40 mouse cellular contexts compared by ENCODE assay signal in the genomic region with DNA sequence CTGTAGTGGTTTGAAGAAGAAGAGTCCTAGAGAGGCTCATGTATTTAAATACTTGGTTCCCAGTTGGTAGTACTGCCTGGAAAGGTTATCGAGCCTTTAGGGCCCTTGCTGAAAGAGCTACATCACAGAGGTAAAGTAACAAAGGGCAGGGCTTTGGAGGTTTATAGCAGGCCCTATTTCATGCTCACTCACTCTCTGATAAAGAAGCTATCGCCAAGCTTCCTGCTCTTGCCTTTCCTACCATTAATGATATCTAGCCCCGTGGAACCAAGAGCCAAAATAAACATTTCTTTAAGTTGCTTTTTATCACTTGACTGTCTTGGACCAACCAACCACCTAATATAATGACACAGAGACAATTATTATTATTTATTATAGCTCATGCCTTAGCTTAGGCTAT. TPM values are rescaled to one million over a fixed set of nuclear protein-coding genes. Genes with fewer than 3 reads are reported as not detected.
"Had no signal": no experiment of that assay in that cellular context is flagged by ENCODE, and none has a peak within 500 bp of the region (broad histone marks: within the 10 kb centered on the region; RNA-seq: fewer than 3 reads in every experiment).

No protein-coding gene starts in this region.

- H3K9ac ChIP-seq: hindbrain, embryonic 12.5 days; hindbrain, embryonic 15.5 days; limb, embryonic 13.5 days; limb, embryonic 15.5 days; liver, embryonic 12.5 days; liver, embryonic 14.5 days had no signal

- H3K27ac ChIP-seq: gastrocnemius, adult 2 months; hindbrain, embryonic 10.5 days; hindbrain, embryonic 12.5 days; hindbrain, embryonic 15.5 days; hindbrain, postnatal 0 days; limb, embryonic 13.5 days; limb, embryonic 15.5 days; liver, embryonic 14.5 days had no signal

- H3K9me3 ChIP-seq: hindbrain, embryonic 12.5 days; hindbrain, embryonic 15.5 days; limb, embryonic 15.5 days had no signal

- ATAC-seq: hindbrain, postnatal 0 days; liver, embryonic 12.5 days had no signal

- H3K36me3 ChIP-seq: hindbrain, embryonic 10.5 days; hindbrain, embryonic 12.5 days; hindbrain, embryonic 15.5 days; limb, embryonic 13.5 days; limb, embryonic 15.5 days; liver, embryonic 12.5 days had no signal

- H3K4me3 ChIP-seq: gastrocnemius, adult 2 months; hindbrain, embryonic 10.5 days; hindbrain, embryonic 12.5 days; hindbrain, embryonic 15.5 days; limb, embryonic 13.5 days; limb, embryonic 15.5 days; liver, embryonic 12.5 days had no signal

- H3K4me2 ChIP-seq: heart, embryonic 11.5 days; hindbrain, embryonic 12.5 days; hindbrain, embryonic 15.5 days; limb, embryonic 13.5 days; limb, embryonic 15.5 days; liver, embryonic 12.5 days had no signal

- H3K27me3 ChIP-seq: hindbrain, embryonic 12.5 days; hindbrain, embryonic 15.5 days; limb, embryonic 13.5 days; limb, embryonic 15.5 days; liver, embryonic 12.5 days had no signal

- DNase-seq: gastrocnemius, adult 2 months; gastrocnemius, postnatal 10 days; gastrocnemius, postnatal 25 days; heart, adult 18-20 months; heart, postnatal 4 days; kidney, adult 18-20 months; kidney, adult 8-10 months; kidney, postnatal 14 days; kidney, postnatal 36 days; layer of hippocampus, adult 9-11 months; layer of hippocampus, postnatal 36 days; left cerebral cortex, postnatal 4 days had no signal

- H3K4me1 ChIP-seq: hindbrain, embryonic 10.5 days; hindbrain, embryonic 12.5 days; hindbrain, embryonic 15.5 days; liver, embryonic 12.5 days had no signal

RNA-seq across cellular contexts. Expression of a gene that starts 15.8 kb away (rescaled TPM):
- total RNA-seq: gastrocnemius, adult 2 months; gastrocnemius, postnatal 10 days; gastrocnemius, postnatal 25 days; gastrocnemius, postnatal 4 days; granulocyte monocyte progenitor cell, adult 5-6 weeks; heart, adult 18-20 months; heart, postnatal 25 days; layer of hippocampus, postnatal 36 days; left cerebral cortex, adult 18-20 months; left cerebral cortex, adult 8-10 months; left cerebral cortex, postnatal 10 days; left cerebral cortex, postnatal 25 days; liver, adult 2 months had no signal
- polyA plus RNA-seq: heart, embryonic 11.5 days; heart, embryonic 14.5 days; hindbrain, embryonic 10.5 days; hindbrain, embryonic 12.5 days; hindbrain, embryonic 15.5 days; hindbrain, postnatal 0 days; intestine, embryonic 14.5 days; kidney, embryonic 14.5 days; kidney, embryonic 16.5 days; large intestine, adult 2 months; limb, embryonic 11.5 days; limb, embryonic 13.5 days; limb, embryonic 15.5 days; liver, adult 2 months; liver, embryonic 12.5 days; liver, embryonic 14.5 days; liver, embryonic 16.5 days had no signal

RNA-seq across cellular contexts. Expression of a gene that starts 38.3 kb away (rescaled TPM):
- total RNA-seq: gastrocnemius, adult 2 months; gastrocnemius, postnatal 10 days; gastrocnemius, postnatal 25 days; gastrocnemius, postnatal 4 days; granulocyte monocyte progenitor cell, adult 5-6 weeks; heart, postnatal 25 days; heart, postnatal 4 days; hindbrain, postnatal 0 days; layer of hippocampus, adult 8-10 months; layer of hippocampus, postnatal 14 days; left cerebral cortex, postnatal 10 days; left cerebral cortex, postnatal 25 days; left cerebral cortex, postnatal 4 days; liver, adult 2 months had no signal
- polyA plus RNA-seq: frontal cortex, adult 2 months; heart, embryonic 11.5 days; heart, embryonic 14.5 days; heart, postnatal 0 days; hindbrain, embryonic 10.5 days; hindbrain, embryonic 12.5 days; hindbrain, embryonic 15.5 days; hindbrain, postnatal 0 days; intestine, embryonic 14.5 days; kidney, embryonic 14.5 days; kidney, embryonic 16.5 days; large intestine, adult 2 months; limb, embryonic 11.5 days; limb, embryonic 13.5 days; limb, embryonic 15.5 days; liver, adult 2 months; liver, embryonic 12.5 days; liver, embryonic 14.5 days; liver, embryonic 16.5 days had no signal
